Mouse (Mus musculus) kidney, postnatal 36 days (tissue): ENCODE results near the gene Rab7b.

ENCODE experiments used
- DNase-seq, 2 experiments: peaks; one replicate each; pipeline ENCODE4 v3.0.0; 2021 to 2022; ENCODE audit warnings: mixed read lengths in 2 of 2

The Rab7b gene

GRCm38 (mm10) chr1:131739481-131740160 is 51.1 kb downstream of the Rab7b start:
- DNase-seq, result no peak

- DNase-seq, result no peak
Observed at GRCm38 (mm10) chr1:131743868-131744464, 55.5 kb downstream of the Rab7b start, which contains the start of gene Slc26a9. TSS of gene Slc26a9 (plus strand) at chr1:131744022.

GRCm38 (mm10) chr1:131745391-131745790 is 56.9 kb downstream of the Rab7b start:
- no peak for DNase-seq

GRCm38 (mm10) chr1:131747761-131748160 is 59.3 kb downstream of the Rab7b start:
- DNase-seq, result no peak

GRCm38 (mm10) chr1:131748636-131749035 is 60.1 kb downstream of the Rab7b start:
- DNase-seq, result no peak

GRCm38 (mm10) chr1:131749706-131750545 is 61.4 kb downstream of the Rab7b start:
- DNase-seq, result no peak

- DNase-seq, result no peak
Observed at GRCm38 (mm10) chr1:131751181-131751890, 62.8 kb downstream of the Rab7b start.

- DNase-seq, result no peak
Observed at GRCm38 (mm10) chr1:131751891-131752311, 63.4 kb downstream of the Rab7b start.

GRCm38 (mm10) chr1:131754212-131754829 is 65.8 kb downstream of the Rab7b start:
- no peak for DNase-seq

GRCm38 (mm10) chr1:131754916-131755315 is 66.4 kb downstream of the Rab7b start:
- DNase-seq, result peak; percentile 31 to 70

- DNase-seq, result no peak
Observed at GRCm38 (mm10) chr1:131757211-131757610, 68.7 kb downstream of the Rab7b start.

- DNase-seq, result no peak
Observed at GRCm38 (mm10) chr1:131758796-131759195, 70.3 kb downstream of the Rab7b start.

GRCm38 (mm10) chr1:131759667-131760427 is 71.4 kb downstream of the Rab7b start:
- no peak for DNase-seq

- DNase-seq, result no peak
Observed at GRCm38 (mm10) chr1:131760428-131760820, 71.9 kb downstream of the Rab7b start.

- no peak for DNase-seq
Observed at GRCm38 (mm10) chr1:131761079-131761831, 72.8 kb downstream of the Rab7b start.

GRCm38 (mm10) chr1:131763683-131764082 is 75.2 kb downstream of the Rab7b start:
- no peak for DNase-seq

GRCm38 (mm10) chr1:131764581-131765338 is 76.3 kb downstream of the Rab7b start:
- DNase-seq, result no peak
